Mouse (Mus musculus) liver, embryonic 14.5 days (tissue): ENCODE measurements around the gene Obscn.

Source experiments
- CTCF ChIP-seq: IDR thresholded peaks from 2 replicates; pipeline ENCODE4 v1.5.1; 2016; ENCODE audit warnings: antibody characterized with exemption, low read depth, control low read depth
- EP300 ChIP-seq: IDR thresholded peaks from 2 replicates; pipeline ENCODE4 v1.6.1; 2016; ENCODE audit warnings: antibody characterized with exemption, low read depth

DNA sequence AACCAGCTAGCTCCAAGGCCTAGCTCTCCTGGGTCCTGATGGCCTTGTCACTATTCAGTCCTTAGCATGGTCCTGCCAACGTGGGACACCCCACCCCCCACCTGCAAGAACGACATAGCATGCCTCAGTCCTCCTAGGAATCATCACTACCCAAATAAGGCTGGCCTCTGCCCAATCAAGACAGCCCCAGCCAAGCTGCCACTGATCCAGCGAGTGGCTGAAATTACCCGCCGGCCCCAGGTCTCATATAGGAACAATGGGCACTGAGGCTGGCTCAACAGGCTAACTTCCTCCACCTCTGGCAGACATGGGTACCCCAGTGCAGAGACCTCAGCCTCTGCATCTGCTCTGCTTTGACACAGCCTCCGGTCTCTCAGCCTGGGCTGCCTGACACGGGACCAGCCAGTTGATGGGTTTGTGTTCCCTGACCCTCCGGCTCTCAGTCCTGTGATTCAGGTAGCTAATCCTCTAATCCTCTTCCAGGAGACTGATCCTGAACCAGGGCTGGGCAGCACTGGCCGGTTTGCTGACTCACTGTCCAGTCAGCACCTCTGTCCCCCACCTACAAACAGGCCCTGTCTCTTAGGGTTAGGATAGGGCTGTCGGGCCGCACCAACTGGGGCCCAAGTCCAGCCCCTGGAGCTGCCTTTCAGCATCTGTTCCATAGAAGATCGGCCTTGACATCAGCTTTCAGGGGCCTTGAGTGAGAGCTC is 948 bp upstream of the Obscn start:
- TF ChIP-seq CTCF (no peak), EP300 (no peak)
